Mouse (Mus musculus) stomach, postnatal 0 days (tissue): ENCODE data around the gene Tmem63a.
A peak's percentile ranks its signal among the peaks of the same experiment; 100 is the strongest.

Experiments used
- CTCF ChIP-seq: IDR thresholded peaks from 2 replicates; pipeline ENCODE4 v1.5.1; 2016; ENCODE audit warnings: antibody characterized with exemption, low read depth, mild to moderate bottlenecking, moderate library complexity
- EP300 ChIP-seq: optimal IDR thresholded peaks from 2 replicates; pipeline ENCODE3; 2016; ENCODE audit warnings: antibody characterized with exemption

DNA sequence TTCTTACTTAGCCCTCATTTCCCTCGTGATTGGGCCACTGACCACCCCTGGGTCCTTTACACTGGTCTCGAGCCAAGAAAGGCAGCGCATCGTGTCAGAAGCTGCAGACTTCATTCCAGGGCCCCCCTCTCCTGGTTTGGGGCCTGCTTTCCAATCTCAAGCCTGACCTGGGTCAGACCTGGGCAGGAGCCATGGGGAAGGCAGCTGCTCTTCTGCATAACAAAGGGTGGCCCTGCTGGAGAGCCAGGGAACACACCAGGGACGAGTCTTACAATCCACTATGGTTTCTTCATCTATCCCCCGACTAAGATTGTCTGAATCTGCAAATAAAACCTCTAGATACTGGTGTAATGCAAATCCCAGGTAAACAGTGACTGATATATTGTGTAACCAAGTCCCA lies 8.5 kb upstream of the Tmem63a start:
- TF ChIP-seq CTCF (peak; percentile 24; the same call in 1 of the 2 replicates), EP300 (no peak)
